Mouse (Mus musculus) liver, embryonic 14.5 days (tissue): ENCODE results near the gene Enoph1.

Source experiments
- CTCF ChIP-seq: IDR thresholded peaks from 2 replicates; pipeline ENCODE4 v1.5.1; 2016; ENCODE audit warnings: antibody characterized with exemption, low read depth, control low read depth
- EP300 ChIP-seq: IDR thresholded peaks from 2 replicates; pipeline ENCODE4 v1.6.1; 2016; ENCODE audit warnings: antibody characterized with exemption, low read depth

DNA sequence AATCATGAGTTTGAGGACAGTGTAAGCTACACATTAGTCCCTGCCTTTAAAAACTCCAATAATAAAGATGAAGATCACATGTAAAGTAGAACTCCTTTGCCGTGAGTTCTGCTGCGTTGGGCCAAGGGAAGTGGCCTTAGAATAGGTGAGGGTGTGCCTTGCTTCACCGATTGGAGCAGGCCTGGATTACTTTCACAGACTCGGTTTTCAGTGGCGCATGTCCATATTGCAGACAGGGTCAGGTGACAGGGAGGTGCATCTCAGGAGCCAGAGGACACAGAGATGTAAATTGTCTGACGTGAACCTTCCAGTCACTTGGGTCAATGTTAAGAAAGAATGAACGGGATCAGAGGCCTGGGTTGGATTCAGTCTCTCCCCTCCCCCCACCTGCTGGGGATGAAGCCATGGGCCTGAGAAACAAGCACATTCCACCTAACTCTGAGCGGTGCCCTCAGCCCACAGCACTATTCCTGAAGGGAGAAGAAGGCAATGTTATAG lies 7.4 kb downstream of the Enoph1 start:
- TF ChIP-seq CTCF, result no peak
- TF ChIP-seq EP300, result no peak
